Mouse (Mus musculus): ENCODE results near the gene Pde8a. TPM values are rescaled to one million over a fixed set of nuclear protein-coding genes. Genes with fewer than 3 reads are reported as not detected.

Gene Pde8a
- polyA plus RNA-seq, 1 experiment: 16.1 TPM

DNA sequence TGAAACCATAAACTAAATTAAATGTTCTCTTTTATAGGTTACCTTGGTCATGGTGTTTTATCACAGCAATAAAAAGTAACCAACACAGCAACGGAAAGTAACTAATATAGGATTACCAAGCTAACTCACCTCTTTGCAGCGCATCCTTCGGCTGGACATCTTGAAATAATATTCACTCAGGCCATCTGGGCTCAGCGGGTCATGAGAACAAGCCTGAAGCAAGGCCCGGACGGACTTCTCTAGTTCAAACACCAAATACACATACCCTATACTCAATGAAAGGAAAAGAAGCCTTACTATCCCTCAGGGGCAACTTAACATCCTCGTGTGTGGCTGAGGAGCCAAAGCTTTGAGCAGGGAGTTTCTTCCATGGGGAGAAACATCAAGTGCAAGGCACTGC is 142.3 kb downstream of the Pde8a start:
- Histone ChIP-seq H3K4me3 (ENCODE audit: insufficient read depth, low read length) (no peak overlapping the region), H3K27ac (ENCODE audit: insufficient read depth, low read length) (no peak overlapping the region), H3K4me1 (ENCODE audit: control insufficient read depth, insufficient read depth, low read length) (no peaks in the 10 kb centered on the region)
- no peak for TF ChIP-seq CTCF (IDR thresholded peaks at IDR 0.05; ENCODE audit: extremely low read depth, insufficient read depth, low read length)
- TF ChIP-seq POLR2A (IDR thresholded peaks at IDR 0.05; ENCODE audit: extremely low read depth, insufficient read depth, low read length): no peak

- H3K27ac ChIP-seq (ENCODE audit: insufficient read depth, low read length): no peak overlapping the region
- H3K4me3 ChIP-seq (ENCODE audit: insufficient read depth, low read length): no peak overlapping the region
- TF ChIP-seq POLR2A (IDR thresholded peaks at IDR 0.05; ENCODE audit: extremely low read depth, insufficient read depth, low read length) (no peak), CTCF (IDR thresholded peaks at IDR 0.05; ENCODE audit: extremely low read depth, insufficient read depth, low read length) (no peak)
Observed at GRCm38 (mm10) chr7:81356360-81356759, 143.0 kb downstream of the Pde8a start.

GRCm38 (mm10) chr7:81356975-81357374 is 143.6 kb downstream of the Pde8a start:
- Histone ChIP-seq H3K27ac (ENCODE audit: insufficient read depth, low read length) (no peak overlapping the region), H3K4me1 (ENCODE audit: control insufficient read depth, insufficient read depth, low read length) (no peaks in the 10 kb centered on the region), H3K4me3 (ENCODE audit: insufficient read depth, low read length) (no peak overlapping the region)
- TF ChIP-seq CTCF (IDR thresholded peaks at IDR 0.05; ENCODE audit: extremely low read depth, insufficient read depth, low read length) (no peak), POLR2A (IDR thresholded peaks at IDR 0.05; ENCODE audit: extremely low read depth, insufficient read depth, low read length) (no peak)

More at GRCm38 (mm10) chr7:81356360-81356759, 143.0 kb downstream of the Pde8a start:
- no peaks in the 10 kb centered on the region for H3K4me1 ChIP-seq (ENCODE audit: control insufficient read depth, insufficient read depth, low read length)

DNA sequence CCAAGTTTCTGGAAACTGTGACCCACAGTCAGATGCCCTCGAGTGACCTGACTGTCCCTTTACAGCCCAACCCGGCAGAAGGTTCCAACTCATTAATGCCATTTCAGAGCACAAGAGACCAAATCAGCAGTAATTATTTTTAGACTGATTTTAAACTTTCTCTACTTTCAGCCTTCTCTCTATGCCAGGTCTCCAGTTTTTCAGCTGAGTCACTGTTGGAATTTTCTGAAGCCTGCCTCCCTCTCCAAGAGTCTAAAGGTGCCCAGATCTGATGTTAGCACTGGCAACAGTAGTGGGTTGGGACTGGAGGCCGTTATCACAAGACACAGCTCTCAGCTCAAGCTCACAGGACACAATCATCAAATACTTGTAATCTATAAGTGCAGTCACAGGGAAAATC is 154.6 kb downstream of the Pde8a start:
- Histone ChIP-seq H3K4me3 (ENCODE audit: insufficient read depth, low read length) (no peak overlapping the region), H3K4me1 (ENCODE audit: control insufficient read depth, insufficient read depth, low read length) (peaks cover 6% of the 10 kb centered on the region; the same call in 1 of the 2 replicates), H3K27ac (ENCODE audit: insufficient read depth, low read length) (peak overlapping the region; percentile 21; the same call in 1 of the 2 replicates)
- TF ChIP-seq CTCF (IDR thresholded peaks at IDR 0.05; ENCODE audit: extremely low read depth, insufficient read depth, low read length) (no peak), POLR2A (IDR thresholded peaks at IDR 0.05; ENCODE audit: extremely low read depth, insufficient read depth, low read length) (no peak)

DNA sequence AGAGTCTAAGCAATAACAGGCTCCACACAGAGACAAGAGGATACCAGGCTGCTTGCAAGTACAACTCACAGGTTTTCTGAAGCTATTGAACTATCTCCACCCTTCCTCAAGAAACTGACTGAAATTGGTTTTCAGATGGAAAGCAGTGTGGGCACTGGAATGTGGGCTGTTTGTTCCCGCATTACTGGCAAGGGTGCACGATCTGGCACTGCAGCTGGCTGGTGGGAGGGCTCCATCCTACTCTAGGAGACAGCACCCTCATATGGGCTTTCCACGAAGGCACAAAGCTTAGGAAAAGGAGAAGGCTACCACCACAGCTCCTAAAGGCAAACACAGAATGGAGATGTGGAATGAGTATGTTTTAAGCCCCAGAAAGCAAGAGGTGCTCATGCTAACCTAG is 156.3 kb downstream of the Pde8a start:
- Histone ChIP-seq H3K4me3 (ENCODE audit: insufficient read depth, low read length) (no peak overlapping the region), H3K27ac (ENCODE audit: insufficient read depth, low read length) (no peak overlapping the region), H3K4me1 (ENCODE audit: control insufficient read depth, insufficient read depth, low read length) (peaks cover 7% of the 10 kb centered on the region)
- no peak for TF ChIP-seq CTCF (IDR thresholded peaks at IDR 0.05; ENCODE audit: extremely low read depth, insufficient read depth, low read length)
- TF ChIP-seq POLR2A (IDR thresholded peaks at IDR 0.05; ENCODE audit: extremely low read depth, insufficient read depth, low read length): 0 out of 2 replicates have a peak, but pooled peaks have one; percentile 18

DNA sequence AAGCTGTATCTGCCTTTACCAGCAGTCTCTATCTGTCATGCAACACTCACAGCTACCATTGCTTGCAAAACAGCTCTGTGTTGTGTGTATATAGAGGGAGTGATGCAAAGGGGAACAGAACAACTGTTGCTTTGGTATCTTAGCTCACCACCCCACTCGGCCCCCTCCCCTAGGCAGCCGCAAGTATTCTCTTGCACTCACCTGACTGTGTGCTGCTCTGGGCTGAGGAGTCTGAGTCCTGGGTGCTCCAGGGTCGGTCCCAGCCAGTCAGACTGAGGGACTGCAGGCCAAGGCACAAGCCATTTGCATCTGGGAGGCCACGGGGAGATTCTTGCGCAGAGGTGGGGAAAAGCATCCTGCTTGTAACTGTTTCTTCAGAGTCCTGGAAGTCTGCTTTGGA is 158.4 kb downstream of the Pde8a start:
- Histone ChIP-seq H3K4me1 (ENCODE audit: control insufficient read depth, insufficient read depth, low read length) (peaks cover 7% of the 10 kb centered on the region), H3K4me3 (ENCODE audit: insufficient read depth, low read length) (peak overlapping the region; percentile 44), H3K27ac (ENCODE audit: insufficient read depth, low read length) (0 out of 2 replicates have a peak overlapping the region, but pooled peaks have one; percentile 0)
- no peak for TF ChIP-seq POLR2A (IDR thresholded peaks at IDR 0.05; ENCODE audit: extremely low read depth, insufficient read depth, low read length)
- no peak for TF ChIP-seq CTCF (IDR thresholded peaks at IDR 0.05; ENCODE audit: extremely low read depth, insufficient read depth, low read length)

DNA sequence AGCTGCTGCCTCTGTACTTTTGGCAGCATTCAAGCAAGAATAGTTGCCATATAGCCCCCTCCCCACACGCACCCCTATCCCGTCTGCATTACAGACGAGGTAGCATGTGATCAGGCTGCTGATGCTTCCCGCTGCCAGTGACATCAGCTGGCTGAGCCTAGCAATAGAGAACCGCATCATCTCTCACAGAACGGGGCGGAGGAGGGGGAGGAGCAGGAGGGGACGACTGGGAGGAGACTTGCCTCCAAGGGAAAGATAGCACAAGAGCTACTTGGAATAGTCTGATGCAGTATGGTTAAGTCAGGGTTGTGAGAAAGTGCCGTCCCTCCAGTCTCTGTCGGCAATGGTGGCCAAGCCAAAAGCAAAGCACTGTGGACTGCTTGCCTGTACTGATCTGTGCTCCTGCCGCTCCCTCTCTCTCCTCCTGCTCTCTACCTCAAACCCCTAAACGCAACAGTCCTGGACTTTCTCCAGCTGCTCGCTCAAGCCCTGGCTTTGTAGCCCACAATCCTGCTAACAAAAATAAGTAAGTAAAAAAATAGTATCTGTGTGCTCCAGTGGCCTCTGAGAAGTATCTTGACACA is 159.0 kb downstream of the Pde8a start:
- peaks cover 7% of the 10 kb centered on the region for H3K4me1 ChIP-seq (ENCODE audit: control insufficient read depth, insufficient read depth, low read length)
- H3K27ac ChIP-seq (ENCODE audit: insufficient read depth, low read length): 0 out of 2 replicates have a peak overlapping the region, but pooled peaks have one; percentile 0
- TF ChIP-seq POLR2A (IDR thresholded peaks at IDR 0.05; ENCODE audit: extremely low read depth, insufficient read depth, low read length) (peak; percentile 80; the same call in 1 of the 2 replicates), CTCF (IDR thresholded peaks at IDR 0.05; ENCODE audit: extremely low read depth, insufficient read depth, low read length) (no peak)
- peak overlapping the region; percentile 44 for H3K4me3 ChIP-seq (ENCODE audit: insufficient read depth, low read length)

DNA sequence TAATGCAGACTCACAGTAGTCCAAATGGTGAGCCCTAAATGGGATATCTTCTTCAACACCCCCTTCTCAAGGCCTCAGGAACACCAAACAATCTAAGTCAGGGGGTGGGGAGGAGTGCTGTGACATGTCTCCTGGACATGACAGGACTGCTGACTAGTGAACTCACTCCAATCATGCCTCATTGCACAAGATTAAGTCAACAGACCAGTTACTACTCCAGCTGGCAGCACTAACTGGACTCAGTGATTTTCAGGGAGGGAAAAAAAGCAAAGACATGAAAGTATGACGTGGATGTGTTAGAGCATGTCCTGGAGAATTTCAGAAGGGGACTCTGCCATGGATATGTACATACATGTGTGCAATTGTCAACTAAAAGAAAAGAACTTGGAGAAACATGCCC is 166.0 kb downstream of the Pde8a start:
- Histone ChIP-seq H3K4me1 (ENCODE audit: control insufficient read depth, insufficient read depth, low read length) (no peaks in the 10 kb centered on the region), H3K27ac (ENCODE audit: insufficient read depth, low read length) (no peak overlapping the region), H3K4me3 (ENCODE audit: insufficient read depth, low read length) (no peak overlapping the region)
- TF ChIP-seq CTCF (IDR thresholded peaks at IDR 0.05; ENCODE audit: extremely low read depth, insufficient read depth, low read length) (no peak), POLR2A (IDR thresholded peaks at IDR 0.05; ENCODE audit: extremely low read depth, insufficient read depth, low read length) (no peak)

Other genes with a start within 250 kb of the Pde8a start
- 13.8 and 14.1 TPM in 2 replicates for gene Zfp592, start 219.9 kb upstream of the Pde8a start, polyA plus RNA-seq (2012; rRNA removed)
- gene Alpk3, start 156.0 kb upstream of the Pde8a start, polyA plus RNA-seq (2012; rRNA removed): 0.25 and 0.31 TPM in 2 replicates
- gene Slc28a1, start 98.8 kb upstream of the Pde8a start, polyA plus RNA-seq (2012; rRNA removed): 0.33 and 0.36 TPM in 2 replicates
- 862 and 880 TPM in 2 replicates for gene Rps17, start 131.7 kb downstream of the Pde8a start, polyA plus RNA-seq (2012; rRNA removed)
- 128 and 152 TPM in 2 replicates for gene Cpeb1, start 241.9 kb downstream of the Pde8a start, polyA plus RNA-seq (2012; rRNA removed)